Mouse (Mus musculus) lung, adult 2 months (tissue): Measurements from ENCODE around the gene Chil4.

Experiments used
- CTCF ChIP-seq: fragments of 200-500 bp; IDR thresholded peaks from 2 replicates; pipeline ENCODE4 v1.5.1; 2011; ENCODE audit warnings: mild to moderate bottlenecking, low read length, control low read depth; ENCODE audit not compliant: insufficient read depth
- POLR2A ChIP-seq: fragments of 200-500 bp; IDR thresholded peaks from 2 replicates; pipeline ENCODE4 v1.6.1; 2011; ENCODE audit warnings: low read depth, mild to moderate bottlenecking, control low read depth, low read length, borderline replicate concordance; ENCODE audit errors: extremely low read depth

DNA sequence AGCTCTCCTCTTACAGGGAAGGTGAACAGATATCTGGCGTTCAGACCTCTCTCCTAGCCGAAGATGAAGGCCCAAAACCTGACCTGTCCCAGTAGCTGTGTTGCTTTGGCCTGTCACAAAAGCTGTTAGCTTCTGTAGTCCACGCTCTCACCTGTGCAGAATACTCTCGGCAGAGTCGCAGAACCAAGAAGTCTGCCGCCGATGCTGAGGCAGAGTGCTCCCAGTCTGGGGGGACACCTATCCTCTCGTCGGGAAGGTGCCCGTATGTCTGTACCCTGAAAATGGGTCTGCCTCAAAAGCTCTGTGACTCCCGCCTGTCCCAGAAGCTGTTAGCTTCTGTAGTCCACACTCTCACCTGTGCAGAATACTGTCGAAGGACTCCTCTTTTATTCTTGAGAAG is 23.8 kb downstream of the Chil4 start:
- TF ChIP-seq POLR2A (no peak), CTCF (no peak)
